Mouse (Mus musculus) skeletal muscle tissue, postnatal 0 days (tissue): ENCODE measurements around the gene Gm10644. TPM values are rescaled to one million over a fixed set of nuclear protein-coding genes. Genes with fewer than 3 reads are reported as not detected.

Experiments
- microRNA-seq, 2 experiments: library from miRNA; unstranded; fragments of <30 nt; microRNA quantifications; one replicate each; pipeline ENCODE4; 2016
- polyA plus RNA-seq: library from polyadenylated mRNA; unstranded; fragments of >200 nt; fragmentation: Nextera tagmentation; extraction: Ambion mirVana; gene quantifications from 2 replicates; pipeline ENCODE4 v1.2.1, GENCODE M21; 2015

Gene Gm10644
- 0.18 and 0.30 TPM in 2 replicates for polyA plus RNA-seq

GRCm38 (mm10) chr8:83955106-83955957 is at the start of gene Gm10644, which contains the start of gene Asf1b:
Gm10644 (minus strand) TSS chr8:83955205.
Asf1b (plus strand) TSS chr8:83955507.

GRCm38 (mm10) chr8:84001281-84002000 is 46.4 kb upstream of the Gm10644 start, which contains the start of gene 1700067K01Rik:
1700067K01Rik (plus strand) TSS chr8:84001502.

GRCm38 (mm10) chr8:83997511-83998141 is 42.6 kb upstream of the Gm10644 start, which contains the start of gene Samd1:
Samd1 (plus strand) TSS chr8:83997672.

DNA sequence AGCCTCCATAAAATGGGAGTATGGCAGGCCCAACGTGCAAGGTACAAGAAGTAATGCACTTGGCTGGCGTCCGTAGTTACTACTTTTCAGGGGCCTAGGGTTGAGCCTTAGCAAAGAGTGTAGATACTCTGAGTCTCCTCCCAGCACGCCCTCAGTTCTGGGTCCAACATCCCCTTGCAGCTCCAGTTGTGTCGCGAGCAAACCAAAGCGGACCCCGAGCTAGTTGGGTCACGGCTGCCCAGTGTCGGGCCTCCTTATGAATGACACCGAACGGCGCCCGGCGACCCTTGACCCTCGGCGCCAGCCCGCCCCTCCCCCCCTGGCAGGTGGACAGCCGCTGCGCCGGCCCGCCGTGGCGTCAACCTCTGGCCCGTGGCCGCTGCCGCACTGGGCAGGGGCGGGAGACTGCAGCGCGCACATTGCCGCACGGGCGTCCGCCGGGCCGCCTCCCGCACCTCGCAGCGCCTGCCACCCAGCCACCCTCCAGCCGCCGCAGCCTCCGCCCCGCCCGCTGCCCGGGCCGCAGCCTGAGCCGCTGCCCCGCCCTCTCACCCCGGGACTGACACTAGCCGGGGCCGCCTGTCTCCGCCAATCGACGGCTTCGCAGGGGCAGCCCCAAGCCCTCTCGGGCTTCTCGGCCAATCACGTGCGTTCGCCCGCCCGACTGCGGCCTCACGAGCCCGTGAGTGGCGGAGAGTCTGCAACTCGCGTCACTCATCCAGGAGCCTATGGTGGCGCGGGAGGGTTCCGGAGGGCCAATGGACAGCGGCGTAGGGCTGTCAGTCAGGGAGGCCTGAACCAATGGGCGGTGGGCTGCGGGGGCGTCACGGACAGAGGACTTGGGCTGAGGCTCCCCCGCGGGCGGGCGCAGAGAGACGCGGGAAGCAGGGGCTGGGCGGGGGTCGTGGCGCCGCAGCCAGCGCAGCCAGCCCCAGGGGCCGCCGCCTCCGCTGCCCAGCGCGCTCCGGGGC is 17.4 kb upstream of the Gm10644 start, which contains the start of gene Prkaca:
Gene Prkaca (plus strand): TSS at position 844 of the 971 bp plus-strand sequence.

DNA sequence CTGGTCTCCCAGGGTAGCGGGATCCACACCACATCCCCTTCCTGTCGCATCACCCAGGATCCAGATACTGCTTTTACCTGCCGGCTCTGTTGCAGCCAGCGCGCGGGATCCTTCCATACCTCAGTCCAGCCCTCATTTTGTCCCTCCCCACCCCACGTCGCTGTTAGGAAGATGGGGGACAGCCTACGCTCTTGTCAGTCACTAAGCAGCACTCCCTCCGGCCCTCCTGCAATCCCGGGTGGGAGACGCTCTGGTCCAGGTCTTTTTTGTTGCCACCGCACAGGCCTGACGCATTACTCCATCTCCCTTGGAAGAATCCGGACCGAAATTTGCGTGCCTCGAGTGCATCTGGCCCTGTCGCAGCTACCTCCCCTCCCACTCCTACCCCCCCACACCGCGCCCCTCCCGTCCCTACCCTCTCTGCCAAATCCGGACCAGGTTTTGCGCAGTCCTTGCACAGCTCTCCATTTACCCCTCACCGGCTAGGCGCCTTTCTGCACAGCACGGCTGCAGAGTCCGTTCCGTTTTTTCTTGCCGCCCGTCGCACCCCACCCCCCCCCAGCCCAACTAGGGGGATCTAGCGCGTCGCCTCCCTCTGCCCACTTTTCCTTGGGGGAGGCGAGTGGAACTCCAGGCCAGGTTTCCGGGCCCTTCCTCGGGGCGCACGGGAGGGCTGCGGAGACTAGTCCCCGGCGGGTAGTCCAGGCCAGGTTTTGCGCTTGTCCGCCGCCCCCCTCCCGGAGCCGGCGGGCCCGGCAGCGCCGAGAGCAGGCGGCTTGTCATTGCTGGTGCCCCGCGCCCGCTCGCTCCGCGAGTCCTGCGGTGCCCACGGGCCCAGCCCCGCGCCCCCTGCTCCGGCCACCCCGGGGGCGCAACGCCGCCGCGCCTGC is 55.4 kb downstream of the Gm10644 start, which contains the start of gene Adgrl1:
Gene Adgrl1 (plus strand): TSS at position 743 of the 890 bp plus-strand sequence.

Small RNA genes within 50 kb of the gene (microRNA-seq; reads per million reads assigned to microRNA genes)
- gene Gm44330 (0 reads per million in 2 experiments), gene Gm44450 (0 reads per million in 2 experiments)

Other genes with a start within 250 kb of the Gm10644 start
- gene Ddx39, start 240.0 kb downstream of the Gm10644 start, polyA plus RNA-seq: 38.8 and 42.0 TPM in 2 replicates
- 42.7 and 50.2 TPM in 2 replicates for gene Adgre5, start 213.9 kb downstream of the Gm10644 start, polyA plus RNA-seq
- 3.8 and 3.9 TPM in 2 replicates for gene Adgrl1, start 55.1 kb downstream of the Gm10644 start, polyA plus RNA-seq
- 21.6 and 22.8 TPM in 2 replicates for gene Asf1b, start 302 bp upstream of the Gm10644 start, polyA plus RNA-seq
- 1,055 and 1,139 TPM in 2 replicates for gene Prkaca, start 17.8 kb upstream of the Gm10644 start, polyA plus RNA-seq
- gene Samd1, start 42.5 kb upstream of the Gm10644 start, polyA plus RNA-seq: 2.9 and 3.0 TPM in 2 replicates
- gene 1700067K01Rik, start 46.3 kb upstream of the Gm10644 start, polyA plus RNA-seq: 0.83 and 0.86 TPM in 2 replicates
- 1.5 and 1.6 TPM in 2 replicates for gene 2210011C24Rik, start 57.0 kb upstream of the Gm10644 start, polyA plus RNA-seq
- gene Palm3, start 66.3 kb upstream of the Gm10644 start, polyA plus RNA-seq: 3.7 and 3.8 TPM in 2 replicates
- 0.56 and 0.69 TPM in 2 replicates for gene Il27ra, start 87.4 kb upstream of the Gm10644 start, polyA plus RNA-seq
- not detected in 2 replicates for gene Rln3, start 89.8 kb upstream of the Gm10644 start, polyA plus RNA-seq
- gene Gm10643, start 109.9 kb upstream of the Gm10644 start, polyA plus RNA-seq: 1.1 and 1.2 TPM in 2 replicates
- gene Rfx1, start 111.6 kb upstream of the Gm10644 start, polyA plus RNA-seq: 2.8 and 3.0 TPM in 2 replicates
- gene Dcaf15, start 149.6 kb upstream of the Gm10644 start, polyA plus RNA-seq: 2.7 and 3.4 TPM in 2 replicates
- gene Podnl1, start 170.8 kb upstream of the Gm10644 start, polyA plus RNA-seq: 0.13 TPM in 1 of 2 replicates, not detected in the other
- 11.4 TPM in 2 replicates for gene Cc2d1a, start 192.7 kb upstream of the Gm10644 start, polyA plus RNA-seq
- 0.61 and 0.62 TPM in 2 replicates for gene 4930432K21Rik, start 192.8 kb upstream of the Gm10644 start, polyA plus RNA-seq
- gene Nanos3, start 230.0 kb upstream of the Gm10644 start, polyA plus RNA-seq: 1.6 and 3.2 TPM in 2 replicates